Mouse (Mus musculus): ENCODE results near the gene Nsd2.

- no peak for TF ChIP-seq CTCF (conservative IDR thresholded peaks at IDR 0.05; ENCODE audit: low read length)
- TF ChIP-seq NANOG (IDR thresholded peaks at IDR 0.05; ENCODE audit: borderline replicate concordance, low read length) = no peak
Measured at GRCm38 (mm10) chr5:33821901-33822427, 1.4 kb downstream of the Nsd2 start.
